Mouse (Mus musculus): ENCODE results near the gene Mid1.

GRCm38 (mm10) chrX:169882220-169882609 lies 197.2 kb downstream of the Mid1 start:
- no peak for TF ChIP-seq FLI1 (IDR thresholded peaks at IDR 0.05; ENCODE audit: low read length)
- no peak for TF ChIP-seq GATA1 (IDR thresholded peaks at IDR 0.05; ENCODE audit: borderline replicate concordance, low read length)
